Mouse (Mus musculus): ENCODE measurements around the gene Gm21973. TPM values are rescaled to one million over a fixed set of nuclear protein-coding genes. Genes with fewer than 3 reads are reported as not detected.

Gm21973 gene
- not detected in 2 replicates for polyA plus RNA-seq (2016; fragmentation: Nextera tagmentation; extraction: Ambion mirVana)

DNA sequence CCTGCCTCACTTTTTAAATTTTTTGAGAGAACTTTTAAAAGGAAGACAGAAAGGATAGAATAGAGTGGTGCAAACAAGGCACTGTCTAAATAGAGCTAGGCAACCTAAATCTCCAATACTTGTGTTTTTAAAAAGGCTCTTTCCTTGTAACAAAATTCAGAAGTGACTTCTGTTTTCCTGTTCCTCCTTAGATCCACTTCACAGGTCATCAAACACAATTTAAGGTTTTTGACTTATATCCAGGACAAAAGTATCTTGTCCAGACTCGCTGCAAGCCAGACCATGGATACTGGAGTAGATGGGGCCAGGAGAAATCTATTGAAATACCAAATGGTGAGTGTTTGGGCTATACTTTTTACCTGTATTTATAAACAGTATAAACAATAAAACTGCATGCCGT lies at the start of gene Gm21973:
Gene Gm21973 (plus strand): TSS at position 301 of the 400 bp plus-strand sequence.
- WGBS = 76% methylated on average over 2 of the region's 2 CpGs
- H3K9me3 ChIP-seq (replicated peaks) = 0 out of 2 replicates have a peak, but pooled peaks cover 4% of the 10 kb centered on the region
- no peak within 1 kb of the TSS for H3K4me2 ChIP-seq
- ATAC-seq (ENCODE audit: insufficient number of reproducible peaks, low FRiP score) = no peak
- no peak within 1 kb of the TSS for H3K9ac ChIP-seq
- no peaks in the 10 kb centered on the region for H3K4me1 ChIP-seq (replicated peaks)
- no peaks in the 10 kb centered on the region for H3K27me3 ChIP-seq (replicated peaks)
- H3K4me3 ChIP-seq = no peak within 1 kb of the TSS
- H3K27ac ChIP-seq (ENCODE audit: poor library complexity, severe bottlenecking) = no peak within 1 kb of the TSS
- no peaks in the 10 kb centered on the region for H3K36me3 ChIP-seq

DNA sequence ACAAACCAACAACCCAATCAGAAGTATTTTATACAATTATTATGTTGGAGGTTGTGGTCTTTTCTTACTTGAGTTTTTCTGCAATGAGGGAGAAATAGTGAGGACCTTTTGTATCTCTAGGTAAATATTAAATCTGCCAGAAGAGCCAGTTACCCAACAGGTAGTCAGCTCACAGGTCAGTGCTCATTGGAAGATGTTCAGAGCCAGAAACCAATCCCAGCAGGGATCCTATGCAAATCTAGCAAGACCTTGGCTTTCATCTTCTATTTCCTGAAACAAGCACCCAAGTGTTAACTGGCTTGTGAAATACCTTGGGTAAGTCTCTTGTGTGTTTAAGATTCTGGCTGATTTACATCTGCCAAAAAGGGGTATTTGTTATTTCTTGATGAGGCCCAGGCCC lies 48.8 kb upstream of the Gm21973 start:
- Histone ChIP-seq H3K4me2 (no peak overlapping the region), H3K4me1 (replicated peaks) (no peaks in the 10 kb centered on the region)

DNA sequence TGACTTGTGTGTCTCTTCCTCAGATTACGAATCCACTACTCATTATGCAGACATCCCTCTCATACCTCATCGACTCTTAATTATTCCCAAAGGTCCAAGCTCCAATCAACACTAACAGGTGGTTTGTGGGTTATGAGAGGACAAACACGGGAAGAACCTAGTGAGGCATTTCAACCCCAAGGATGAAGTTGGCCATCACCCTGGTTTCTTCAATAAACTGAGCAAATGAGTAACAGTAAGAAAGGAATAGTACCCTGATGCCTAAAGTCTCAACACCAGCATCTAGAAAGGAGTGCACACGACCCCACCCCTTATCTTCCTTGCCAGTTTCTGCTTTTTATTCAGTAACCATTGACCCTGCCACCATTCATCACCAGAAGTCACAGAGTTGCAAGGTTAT lies 47.7 kb upstream of the Gm21973 start:
- WGBS = 68% methylated on average over 4 of the region's 4 CpGs
- Histone ChIP-seq H3K27me3 (replicated peaks) (no peaks in the 10 kb centered on the region), H3K36me3 (no peaks in the 10 kb centered on the region), H3K4me2 (no peak overlapping the region), H3K27ac (ENCODE audit: poor library complexity, severe bottlenecking) (no peak overlapping the region), H3K4me1 (replicated peaks) (no peaks in the 10 kb centered on the region), H3K9me3 (replicated peaks) (no peaks in the 10 kb centered on the region), H3K4me3 (no peak overlapping the region), H3K9ac (no peak overlapping the region)
- ATAC-seq (ENCODE audit: insufficient number of reproducible peaks, low FRiP score) = no peak

More for the DNA sequence above, 48.8 kb upstream of the Gm21973 start:
- Histone ChIP-seq H3K27me3 (replicated peaks) (no peaks in the 10 kb centered on the region), H3K27ac (ENCODE audit: poor library complexity, severe bottlenecking) (no peak overlapping the region), H3K36me3 (no peaks in the 10 kb centered on the region), H3K4me3 (no peak overlapping the region), H3K9me3 (replicated peaks) (no peaks in the 10 kb centered on the region), H3K9ac (no peak overlapping the region)
- no peak for ATAC-seq (ENCODE audit: insufficient number of reproducible peaks, low FRiP score)

DNA sequence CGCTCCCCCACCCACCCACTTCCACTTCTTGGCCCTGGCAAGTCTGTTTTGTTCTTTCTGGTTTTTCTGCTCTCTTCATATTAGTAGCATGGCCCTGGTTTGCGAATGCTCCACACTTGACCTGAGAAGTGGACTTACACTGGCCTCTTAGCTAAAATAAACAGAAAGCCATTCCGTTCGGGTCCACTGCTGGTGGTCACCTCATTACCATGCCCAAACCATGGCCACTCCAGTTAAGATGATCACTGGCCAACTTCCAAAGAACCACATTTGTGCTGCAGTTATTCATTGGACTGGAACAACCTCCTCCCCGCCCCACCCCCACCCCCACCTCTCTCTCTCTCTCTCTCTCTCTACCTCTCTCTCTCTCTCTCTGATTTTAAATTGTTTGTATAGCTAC lies 43.6 kb upstream of the Gm21973 start:
- ATAC-seq (ENCODE audit: insufficient number of reproducible peaks, low FRiP score) = no peak
- Histone ChIP-seq H3K27ac (ENCODE audit: poor library complexity, severe bottlenecking) (no peak overlapping the region), H3K9ac (no peak overlapping the region), H3K4me2 (no peak overlapping the region), H3K27me3 (replicated peaks) (no peaks in the 10 kb centered on the region), H3K9me3 (replicated peaks) (no peaks in the 10 kb centered on the region), H3K4me3 (no peak overlapping the region), H3K4me1 (replicated peaks) (no peaks in the 10 kb centered on the region), H3K36me3 (no peaks in the 10 kb centered on the region)
- WGBS = 80% methylated on average over 5 of the region's 5 CpGs

DNA sequence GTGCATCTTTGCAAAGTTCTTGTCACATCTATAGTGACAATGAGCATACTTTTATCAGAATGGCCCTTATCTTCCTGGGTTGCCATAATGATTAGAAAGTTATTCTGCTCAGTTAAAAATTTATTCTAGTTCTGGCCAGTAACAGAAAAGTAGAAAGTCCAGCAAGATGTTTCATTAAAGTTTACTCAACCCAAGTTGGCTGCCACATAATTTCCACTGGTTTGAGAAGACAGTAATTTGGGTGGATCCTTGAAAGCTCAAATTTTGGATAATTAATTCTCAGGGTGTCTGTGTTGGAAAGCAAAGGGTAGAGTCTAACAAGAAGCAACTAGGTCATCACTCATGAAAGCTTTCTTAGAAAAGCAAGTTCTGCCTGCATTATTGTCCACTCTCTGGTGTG lies 41.5 kb upstream of the Gm21973 start:
- no peaks in the 10 kb centered on the region for H3K4me1 ChIP-seq (replicated peaks)
- no peak overlapping the region for H3K27ac ChIP-seq (ENCODE audit: poor library complexity, severe bottlenecking)
- no peak overlapping the region for H3K4me3 ChIP-seq
- ATAC-seq (ENCODE audit: insufficient number of reproducible peaks, low FRiP score) = no peak
- no peak overlapping the region for H3K4me2 ChIP-seq
- no peak overlapping the region for H3K9ac ChIP-seq
- no peaks in the 10 kb centered on the region for H3K9me3 ChIP-seq (replicated peaks)
- H3K36me3 ChIP-seq = no peaks in the 10 kb centered on the region
- H3K27me3 ChIP-seq (replicated peaks) = no peaks in the 10 kb centered on the region

DNA sequence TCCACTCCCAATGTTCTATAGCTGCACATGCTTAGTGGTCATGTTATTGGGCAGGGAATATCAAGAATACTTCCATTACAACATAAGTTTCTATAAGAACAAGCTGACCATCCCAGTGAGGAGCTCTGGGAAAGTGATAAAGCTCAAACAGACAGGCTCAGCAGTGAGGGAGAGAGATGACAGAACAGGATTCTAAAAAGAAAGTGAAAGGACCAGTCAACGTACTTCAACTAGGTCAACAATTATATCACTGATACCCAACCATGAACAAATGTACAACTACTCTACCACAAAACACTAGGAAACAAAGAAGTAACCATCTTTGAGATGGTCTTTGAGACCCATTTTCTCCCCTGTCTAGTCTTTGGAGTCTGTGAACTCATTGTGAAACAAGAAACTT lies 28.6 kb upstream of the Gm21973 start:
- no peak overlapping the region for H3K4me3 ChIP-seq
- H3K27ac ChIP-seq (ENCODE audit: poor library complexity, severe bottlenecking) = no peak overlapping the region
- 73% methylated on average over 1 of the region's 1 CpGs for WGBS
- H3K4me1 ChIP-seq (replicated peaks) = no peaks in the 10 kb centered on the region
- no peak overlapping the region for H3K9ac ChIP-seq
- H3K27me3 ChIP-seq (replicated peaks) = no peaks in the 10 kb centered on the region
- no peaks in the 10 kb centered on the region for H3K9me3 ChIP-seq (replicated peaks)
- ATAC-seq (ENCODE audit: insufficient number of reproducible peaks, low FRiP score) = no peak
- no peak overlapping the region for H3K4me2 ChIP-seq
- no peaks in the 10 kb centered on the region for H3K36me3 ChIP-seq

DNA sequence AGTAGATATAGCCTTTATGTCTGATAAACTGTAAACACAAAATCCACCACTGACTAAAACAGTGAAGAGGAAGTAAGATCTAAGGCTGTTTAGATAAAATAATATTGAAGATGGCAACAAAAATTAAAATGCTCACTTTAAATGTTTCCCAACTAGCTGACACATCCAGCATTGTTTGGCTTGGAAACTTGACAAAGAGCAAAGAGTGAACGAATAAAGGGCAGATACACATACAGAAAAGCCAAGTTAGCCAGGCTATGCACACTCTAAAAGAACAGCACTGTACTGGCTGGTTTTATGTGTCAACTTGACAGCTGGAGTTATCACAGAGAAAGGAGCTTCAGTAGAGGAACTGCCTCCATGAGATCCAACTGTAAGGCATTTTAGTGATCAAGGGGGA lies 27.1 kb upstream of the Gm21973 start:
- Histone ChIP-seq H3K36me3 (no peaks in the 10 kb centered on the region), H3K9ac (no peak overlapping the region), H3K4me2 (no peak overlapping the region), H3K4me3 (no peak overlapping the region), H3K27ac (ENCODE audit: poor library complexity, severe bottlenecking) (no peak overlapping the region), H3K4me1 (replicated peaks) (no peaks in the 10 kb centered on the region), H3K27me3 (replicated peaks) (no peaks in the 10 kb centered on the region), H3K9me3 (replicated peaks) (no peaks in the 10 kb centered on the region)
- 54% methylated on average over 1 of the region's 1 CpGs for WGBS
- no peak for ATAC-seq (ENCODE audit: insufficient number of reproducible peaks, low FRiP score)

DNA sequence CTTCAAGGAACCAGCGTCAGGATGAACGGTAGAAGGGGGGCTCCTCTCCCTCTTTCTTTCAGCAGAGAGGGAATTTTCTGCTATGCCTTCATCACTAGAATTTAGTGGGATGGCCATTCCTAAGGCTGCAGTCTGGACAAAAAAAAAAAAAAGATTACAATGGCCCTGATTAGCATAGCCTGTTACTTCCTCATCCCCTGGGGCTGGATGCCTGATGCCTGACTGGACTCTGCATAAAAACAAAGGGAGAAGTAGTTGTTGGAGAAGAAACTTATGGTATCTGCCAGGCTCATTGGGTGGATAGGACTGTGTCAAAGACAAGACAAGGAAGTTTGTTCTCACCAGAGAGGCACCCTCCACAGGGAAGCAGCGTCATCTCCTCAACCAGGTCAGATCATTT lies 25.7 kb upstream of the Gm21973 start:
- ATAC-seq (ENCODE audit: insufficient number of reproducible peaks, low FRiP score) = no peak
- WGBS = 78% methylated on average over 3 of the region's 3 CpGs
- H3K9me3 ChIP-seq (replicated peaks) = no peaks in the 10 kb centered on the region
- no peaks in the 10 kb centered on the region for H3K4me1 ChIP-seq (replicated peaks)
- no peak overlapping the region for H3K9ac ChIP-seq
- H3K27ac ChIP-seq (ENCODE audit: poor library complexity, severe bottlenecking) = no peak overlapping the region
- H3K4me2 ChIP-seq = no peak overlapping the region
- H3K4me3 ChIP-seq = no peak overlapping the region
- no peaks in the 10 kb centered on the region for H3K36me3 ChIP-seq
- H3K27me3 ChIP-seq (replicated peaks) = no peaks in the 10 kb centered on the region

DNA sequence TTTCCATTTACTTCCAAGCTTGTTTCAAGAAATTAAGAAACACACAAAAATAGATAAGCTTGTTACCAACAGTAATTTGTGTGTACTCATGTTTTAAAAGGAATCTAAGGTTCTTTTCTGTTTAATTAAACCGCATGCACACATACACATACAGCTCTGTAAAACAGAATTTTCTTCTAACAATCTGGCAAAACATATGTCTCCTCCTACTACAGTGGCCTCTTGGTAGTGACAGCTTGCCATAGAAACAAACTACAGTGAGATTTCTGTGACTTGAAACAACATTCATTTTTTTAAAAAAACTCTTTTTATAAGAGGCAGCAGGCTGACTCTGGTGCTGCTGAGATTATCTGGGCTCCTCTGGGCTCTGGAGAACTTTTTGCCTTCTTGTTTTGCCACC lies 18.7 kb upstream of the Gm21973 start:
- ATAC-seq (ENCODE audit: insufficient number of reproducible peaks, low FRiP score) = no peak
- 88% methylated on average over 1 of the region's 1 CpGs for WGBS
- H3K4me2 ChIP-seq = no peak overlapping the region

DNA sequence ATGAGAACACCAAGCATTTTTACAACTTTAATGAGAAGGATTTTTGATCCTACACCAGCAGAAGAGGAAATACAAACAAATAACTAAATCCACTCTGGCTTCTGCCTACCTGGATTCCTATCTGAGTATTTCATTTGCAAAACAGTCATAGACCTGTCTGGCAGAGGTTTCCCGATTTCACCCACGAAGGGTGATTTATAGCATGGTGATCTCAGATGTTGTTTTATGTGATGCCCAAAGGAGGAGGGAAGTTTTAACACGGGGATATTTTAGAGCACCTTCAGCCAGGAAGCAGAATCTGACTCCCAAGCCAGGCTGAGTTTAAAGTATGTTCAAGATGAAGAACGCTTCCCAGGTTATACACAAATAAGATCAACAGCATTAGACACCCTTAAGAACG lies 13.4 kb upstream of the Gm21973 start:
- Histone ChIP-seq H3K4me3 (no peak overlapping the region), H3K9ac (no peak overlapping the region), H3K36me3 (no peaks in the 10 kb centered on the region), H3K27me3 (replicated peaks) (no peaks in the 10 kb centered on the region), H3K4me2 (no peak overlapping the region), H3K27ac (ENCODE audit: poor library complexity, severe bottlenecking) (no peak overlapping the region), H3K9me3 (replicated peaks) (no peaks in the 10 kb centered on the region), H3K4me1 (replicated peaks) (no peaks in the 10 kb centered on the region)
- WGBS = 71% methylated on average over 5 of the region's 5 CpGs
- no peak for ATAC-seq (ENCODE audit: insufficient number of reproducible peaks, low FRiP score)

More for the DNA sequence above, 18.7 kb upstream of the Gm21973 start:
- H3K9ac ChIP-seq = no peak overlapping the region
- no peak overlapping the region for H3K27ac ChIP-seq (ENCODE audit: poor library complexity, severe bottlenecking)
- H3K4me3 ChIP-seq = no peak overlapping the region
- H3K9me3 ChIP-seq (replicated peaks) = no peaks in the 10 kb centered on the region
- no peaks in the 10 kb centered on the region for H3K4me1 ChIP-seq (replicated peaks)
- no peaks in the 10 kb centered on the region for H3K36me3 ChIP-seq
- H3K27me3 ChIP-seq (replicated peaks) = no peaks in the 10 kb centered on the region

DNA sequence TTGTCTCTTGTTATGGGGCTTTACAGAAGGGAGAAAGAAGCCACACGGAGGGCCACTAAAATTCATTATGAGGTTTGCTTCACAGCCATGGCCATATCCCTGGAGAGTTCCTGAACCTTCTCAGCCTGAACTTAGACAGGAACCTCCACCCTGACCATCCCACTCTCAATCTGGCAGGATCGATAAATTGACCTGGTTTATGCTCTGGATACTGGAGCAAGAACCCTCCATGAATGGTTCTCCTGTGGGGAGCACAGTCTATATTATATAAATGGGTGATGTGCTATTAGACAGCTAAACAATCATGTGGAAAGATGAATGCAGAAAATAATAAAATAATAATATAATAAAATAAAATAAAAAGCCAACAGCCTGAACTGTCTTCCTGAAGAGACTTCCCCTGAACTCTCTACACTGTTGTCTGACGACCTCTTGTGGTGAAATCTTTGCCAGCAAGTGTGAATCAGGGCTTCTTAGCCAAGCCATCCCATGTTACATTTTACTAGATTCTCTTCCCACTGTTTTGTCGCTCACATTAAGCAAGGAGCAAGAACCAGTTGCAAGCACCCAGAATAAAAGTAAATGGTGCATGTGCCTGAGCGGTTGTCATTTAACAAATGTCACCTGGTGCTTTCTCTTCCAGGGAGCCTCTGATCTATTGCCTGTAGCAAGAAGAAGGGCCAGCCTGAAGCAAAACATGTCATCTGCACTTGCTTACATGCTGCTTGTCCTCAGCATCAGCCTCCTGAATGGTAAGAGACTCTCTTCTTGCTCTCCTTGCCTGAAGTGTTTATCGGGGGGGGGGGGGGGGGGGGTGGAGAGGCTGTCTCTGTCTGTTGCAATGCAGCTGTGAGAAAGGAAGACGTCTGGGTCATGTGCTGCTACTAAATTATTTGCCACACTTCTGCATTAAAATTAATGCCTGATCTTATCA lies 11.4 kb upstream of the Gm21973 start:
- Histone ChIP-seq H3K9me3 (replicated peaks) (no peaks in the 10 kb centered on the region), H3K4me3 (no peak overlapping the region), H3K4me1 (replicated peaks) (no peaks in the 10 kb centered on the region), H3K27me3 (replicated peaks) (no peaks in the 10 kb centered on the region), H3K9ac (no peak overlapping the region), H3K4me2 (no peak overlapping the region), H3K27ac (ENCODE audit: poor library complexity, severe bottlenecking) (no peak overlapping the region), H3K36me3 (no peaks in the 10 kb centered on the region)
- WGBS = 50% methylated on average over 7 of the region's 7 CpGs
- no peak for ATAC-seq (ENCODE audit: insufficient number of reproducible peaks, low FRiP score)

DNA sequence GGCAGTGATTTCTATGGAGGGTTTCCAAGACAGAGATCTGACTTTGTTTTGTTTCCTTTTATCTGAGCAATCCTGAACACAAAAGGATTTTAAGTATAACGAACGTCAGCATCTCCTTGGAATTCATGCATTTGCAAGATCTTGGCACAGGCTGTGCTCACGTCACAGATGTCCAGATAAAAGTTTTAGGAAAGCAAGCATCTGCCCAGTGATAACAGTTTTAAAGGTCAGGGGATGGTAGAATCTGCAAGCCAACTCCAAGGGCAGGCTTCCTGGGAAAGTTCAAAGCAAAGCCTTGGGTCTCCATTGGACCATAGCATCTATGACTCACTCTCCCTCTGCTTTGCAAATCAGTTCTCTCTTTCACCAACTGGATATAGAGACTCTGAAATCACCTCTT lies 5.4 kb downstream of the Gm21973 start:
- ATAC-seq (ENCODE audit: insufficient number of reproducible peaks, low FRiP score) = no peak
- 69% methylated on average over 3 of the region's 3 CpGs for WGBS

More for the DNA sequence above, 5.4 kb downstream of the Gm21973 start:
- Histone ChIP-seq H3K27me3 (replicated peaks) (no peaks in the 10 kb centered on the region), H3K4me3 (no peak overlapping the region), H3K27ac (ENCODE audit: poor library complexity, severe bottlenecking) (no peak overlapping the region), H3K9me3 (replicated peaks) (no peaks in the 10 kb centered on the region), H3K36me3 (no peaks in the 10 kb centered on the region), H3K9ac (no peak overlapping the region), H3K4me1 (replicated peaks) (no peaks in the 10 kb centered on the region), H3K4me2 (no peak overlapping the region)
